Mouse (Mus musculus): ENCODE results near the gene Cd24a. TPM values are rescaled to one million over a fixed set of nuclear protein-coding genes. Genes with fewer than 3 reads are reported as not detected.
A peak's percentile ranks its signal among the peaks of the same experiment; 100 is the strongest.

Cd24a gene
- 294 and 352 TPM in 2 replicates for polyA plus RNA-seq (2015; fragmentation: Nextera tagmentation; extraction: Ambion mirVana)

DNA sequence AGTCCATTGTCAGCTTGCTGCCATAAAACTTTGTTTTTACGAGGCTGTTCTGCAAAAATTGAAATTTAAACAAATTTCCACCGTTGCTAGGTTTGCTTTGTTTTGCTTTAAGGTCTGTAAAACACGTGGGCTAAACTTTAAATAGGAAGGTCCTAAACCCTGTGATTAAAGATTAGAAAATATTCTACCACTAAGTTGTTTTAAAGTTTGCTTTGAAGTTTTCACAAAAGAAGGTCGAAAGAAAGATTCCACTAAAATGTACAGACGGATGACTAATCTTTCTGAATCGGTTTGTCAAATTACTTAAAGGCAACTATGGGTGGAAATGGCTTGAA is at the start of gene Cd24a:
TSS of gene Cd24a (plus strand) at position 288 of the 335 bp plus-strand sequence.
- peak within 1 kb of the TSS; percentile 85 for H3K9ac ChIP-seq
- peak within 1 kb of the TSS; percentile 95 for H3K27ac ChIP-seq
- H3K4me2 ChIP-seq: peak within 1 kb of the TSS; percentile 82
- H3K9me3 ChIP-seq: no peaks in the 10 kb centered on the region
- H3K36me3 ChIP-seq: no peaks in the 10 kb centered on the region
- ATAC-seq (ENCODE audit: insufficient read depth, low FRiP score, low read depth): no peak
- H3K27me3 ChIP-seq (replicated peaks): no peaks in the 10 kb centered on the region
- peaks cover 14% of the 10 kb centered on the region for H3K4me1 ChIP-seq
- 2% methylated on average over 6 of the region's 6 CpGs for WGBS
- peak within 1 kb of the TSS; percentile 69 for H3K4me3 ChIP-seq (replicated peaks)

DNA sequence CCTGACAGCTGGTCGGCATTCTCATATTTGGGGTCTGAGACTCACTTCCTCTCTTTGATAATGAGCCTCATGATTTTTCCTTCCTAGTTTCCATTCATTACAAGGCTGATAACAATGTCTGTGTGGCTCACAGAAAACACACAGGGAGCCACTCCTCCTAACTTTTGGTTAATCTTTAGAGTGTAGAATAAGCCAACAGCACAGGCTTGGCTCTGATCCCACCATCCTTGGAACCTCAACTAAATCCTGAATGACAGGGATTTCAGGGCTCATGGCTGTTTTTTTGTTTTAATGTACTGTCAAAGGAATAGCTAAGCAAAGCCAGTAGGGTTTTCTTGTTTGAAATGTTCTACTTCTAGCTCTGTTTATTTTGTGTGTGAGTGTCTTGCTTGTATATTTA is 43.7 kb upstream of the Cd24a start:
- Histone ChIP-seq H3K4me2 (no peak overlapping the region), H3K4me3 (replicated peaks) (no peak overlapping the region), H3K36me3 (peaks cover 28% of the 10 kb centered on the region), H3K9me3 (no peaks in the 10 kb centered on the region), H3K27ac (no peak overlapping the region), H3K27me3 (replicated peaks) (no peaks in the 10 kb centered on the region), H3K4me1 (peaks cover 3% of the 10 kb centered on the region; the same call in 1 of the 2 replicates), H3K9ac (no peak overlapping the region)
- WGBS: 60% methylated on average over 1 of the region's 1 CpGs
- ATAC-seq (ENCODE audit: insufficient read depth, low FRiP score, low read depth): no peak

DNA sequence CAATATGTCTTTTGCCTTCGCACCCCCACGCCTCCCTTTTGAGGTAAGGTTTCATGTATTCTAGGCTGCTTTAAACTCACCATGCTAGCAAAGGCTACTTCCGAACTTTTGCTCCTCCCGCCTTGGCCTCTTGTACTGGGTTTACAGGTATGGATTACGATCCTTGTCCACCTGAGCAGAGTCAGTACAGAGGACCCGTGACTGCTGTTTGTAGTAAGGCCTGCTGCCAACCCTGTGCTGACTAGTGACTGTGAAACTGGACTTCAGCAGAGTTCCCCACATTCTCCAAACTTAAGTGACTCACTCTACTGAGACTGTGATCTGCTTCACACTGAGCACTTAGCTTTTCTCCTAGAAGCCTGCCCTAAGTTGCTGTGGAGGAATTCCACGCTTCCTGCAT is 40.4 kb upstream of the Cd24a start:
- Histone ChIP-seq H3K4me3 (replicated peaks) (no peak overlapping the region), H3K9me3 (no peaks in the 10 kb centered on the region), H3K9ac (no peak overlapping the region), H3K27ac (no peak overlapping the region), H3K27me3 (replicated peaks) (no peaks in the 10 kb centered on the region), H3K4me2 (no peak overlapping the region), H3K4me1 (peaks cover 11% of the 10 kb centered on the region; the same call in 1 of the 2 replicates), H3K36me3 (no peaks in the 10 kb centered on the region)
- WGBS: 92% methylated on average over 7 of the region's 7 CpGs
- ATAC-seq (ENCODE audit: insufficient read depth, low FRiP score, low read depth): no peak

DNA sequence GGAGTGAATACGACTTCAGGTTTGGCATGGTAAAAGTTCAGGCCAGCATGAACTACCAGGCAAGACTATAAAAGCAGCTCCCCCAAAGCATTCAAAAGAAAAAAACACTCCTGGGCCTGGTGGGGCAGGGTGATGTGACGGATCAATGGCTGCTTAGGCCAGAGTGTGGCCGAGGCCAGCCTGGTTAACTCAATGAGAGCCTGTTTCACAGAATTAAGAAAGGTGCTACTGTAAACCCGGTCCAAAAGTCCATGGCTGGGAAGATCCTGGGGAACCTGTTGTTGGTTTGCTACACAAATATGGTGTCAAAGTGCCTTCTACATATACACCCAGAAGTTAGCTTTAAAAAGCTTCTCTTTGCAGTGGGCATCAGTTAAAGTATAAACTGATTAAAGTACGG is 39.3 kb upstream of the Cd24a start:
- no peaks in the 10 kb centered on the region for H3K9me3 ChIP-seq
- H3K27me3 ChIP-seq (replicated peaks): no peaks in the 10 kb centered on the region
- 81% methylated on average over 5 of the region's 5 CpGs for WGBS
- no peak overlapping the region for H3K9ac ChIP-seq
- H3K4me3 ChIP-seq (replicated peaks): no peak overlapping the region
- ATAC-seq (ENCODE audit: insufficient read depth, low FRiP score, low read depth): no peak
- peaks cover 11% of the 10 kb centered on the region; the same call in 1 of the 2 replicates for H3K4me1 ChIP-seq
- H3K36me3 ChIP-seq: no peaks in the 10 kb centered on the region
- no peak overlapping the region for H3K27ac ChIP-seq
- no peak overlapping the region for H3K4me2 ChIP-seq

DNA sequence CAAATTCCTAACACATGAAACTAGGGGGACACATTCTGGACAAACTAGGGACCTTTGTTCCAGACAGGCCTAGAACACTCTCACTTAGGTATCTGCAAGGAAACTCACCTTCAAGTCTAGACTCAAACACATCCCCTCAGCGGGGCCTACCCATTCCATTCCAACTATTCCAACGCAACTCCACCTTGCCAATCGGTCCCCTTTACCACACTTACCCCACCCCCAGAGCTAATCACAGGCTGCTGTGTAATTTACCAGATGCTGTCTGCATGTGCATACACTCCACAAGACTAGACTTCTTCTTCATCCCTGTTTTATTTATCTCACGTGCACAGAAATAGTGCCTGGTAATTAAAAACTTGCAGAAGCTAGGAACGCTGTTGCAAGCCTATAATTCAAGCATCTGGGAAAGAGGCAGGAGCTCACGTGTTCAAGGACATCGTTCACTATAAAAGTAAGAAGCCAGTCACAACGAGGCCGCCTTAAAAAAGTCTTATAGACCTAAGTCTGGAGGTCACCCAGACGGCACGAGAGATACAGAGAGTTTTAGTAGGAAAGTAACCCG is 38.3 kb upstream of the Cd24a start:
- H3K36me3 ChIP-seq: no peaks in the 10 kb centered on the region
- peak overlapping the region; percentile 94 for H3K9ac ChIP-seq
- no peak for ATAC-seq (ENCODE audit: insufficient read depth, low FRiP score, low read depth)
- peak overlapping the region; percentile 98 for H3K4me3 ChIP-seq (replicated peaks)
- no peaks in the 10 kb centered on the region for H3K9me3 ChIP-seq
- peaks cover 11% of the 10 kb centered on the region; the same call in 1 of the 2 replicates for H3K4me1 ChIP-seq
- H3K4me2 ChIP-seq: peak overlapping the region; percentile 64
- WGBS: 15% methylated on average over 12 of the region's 12 CpGs
- no peaks in the 10 kb centered on the region for H3K27me3 ChIP-seq (replicated peaks)
- no peak overlapping the region; the same call in 1 of the 2 replicates for H3K27ac ChIP-seq

DNA sequence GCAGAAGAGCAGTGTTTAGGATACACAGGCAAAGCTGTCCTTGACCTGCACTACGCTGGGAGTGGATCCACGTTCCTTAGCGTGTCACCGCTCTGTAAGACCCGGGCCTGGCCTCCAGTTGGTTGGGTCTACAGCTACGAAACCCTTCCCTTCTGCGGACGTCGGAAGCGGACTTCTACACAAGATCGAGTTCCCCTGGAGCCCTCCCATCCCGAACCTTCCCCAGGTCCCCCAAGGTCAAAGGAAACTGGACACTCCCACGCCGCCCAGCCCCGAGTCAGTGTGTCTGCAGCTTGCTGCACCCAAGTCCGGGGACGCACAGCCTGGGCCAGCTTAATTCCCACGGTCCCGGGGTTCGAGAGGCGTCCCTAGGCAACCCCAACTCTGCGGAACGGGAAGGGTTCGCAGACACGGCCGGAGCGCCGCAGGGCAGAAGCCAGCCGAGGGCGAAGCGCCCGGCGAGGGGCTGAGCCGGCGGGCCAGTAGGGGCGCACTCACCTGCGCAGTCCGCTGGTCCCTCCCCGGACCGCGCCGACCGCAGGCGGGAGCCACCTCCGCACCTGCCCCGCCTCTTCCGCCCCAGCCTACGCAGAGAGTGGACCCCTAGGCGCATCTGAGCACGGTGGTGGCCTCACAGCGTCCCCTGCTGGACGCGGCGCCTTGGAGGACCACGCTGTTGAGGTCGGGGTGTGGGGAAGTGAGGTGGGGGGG is 37.5 kb upstream of the Cd24a start, which contains the start of gene 1700021F05Rik:
TSS of gene 1700021F05Rik (minus strand) at position 553 of the 711 bp plus-strand sequence.
- ATAC-seq (ENCODE audit: insufficient read depth, low FRiP score, low read depth): peak; percentile 99
- H3K4me2 ChIP-seq: peak within 1 kb of the TSS; percentile 64
- WGBS: under 1% methylated on average over 35 of the region's 56 CpGs

DNA sequence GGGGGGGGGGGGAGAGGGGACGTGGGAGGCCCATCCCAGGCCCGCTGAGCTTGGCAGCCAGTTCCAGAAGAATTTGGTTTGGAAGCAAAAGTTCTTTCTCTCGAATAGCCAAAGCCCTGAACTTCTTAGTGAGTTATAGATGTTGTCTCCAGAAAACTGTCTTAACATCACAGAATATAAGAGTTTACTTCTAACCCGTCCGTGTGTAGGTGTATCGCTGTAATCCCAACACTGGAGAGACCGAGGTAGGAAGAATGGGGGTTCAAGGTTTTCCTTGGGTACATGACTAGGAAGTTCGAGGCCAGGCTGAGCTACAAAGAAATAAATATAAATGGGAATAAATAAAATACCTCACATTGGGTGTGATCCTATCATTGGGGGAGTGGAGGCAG is 36.9 kb upstream of the Cd24a start:
- Histone ChIP-seq H3K4me3 (replicated peaks) (peak overlapping the region; percentile 98), H3K9ac (no peak overlapping the region), H3K4me2 (peak overlapping the region; percentile 41), H3K9me3 (no peaks in the 10 kb centered on the region), H3K27ac (no peak overlapping the region), H3K4me1 (peaks cover 11% of the 10 kb centered on the region; the same call in 1 of the 2 replicates), H3K27me3 (replicated peaks) (no peaks in the 10 kb centered on the region), H3K36me3 (no peaks in the 10 kb centered on the region)
- 37% methylated on average over 8 of the region's 8 CpGs for WGBS
- ATAC-seq (ENCODE audit: insufficient read depth, low FRiP score, low read depth): no peak

More for the DNA sequence above, 37.5 kb upstream of the Cd24a start, which contains the start of gene 1700021F05Rik:
- H3K4me1 ChIP-seq: peaks cover 11% of the 10 kb centered on the region; the same call in 1 of the 2 replicates
- H3K27ac ChIP-seq: peak within 1 kb of the TSS; percentile 77
- H3K9me3 ChIP-seq: no peaks in the 10 kb centered on the region
- peak within 1 kb of the TSS; percentile 98 for H3K4me3 ChIP-seq (replicated peaks)
- H3K36me3 ChIP-seq: no peaks in the 10 kb centered on the region
- peak within 1 kb of the TSS; percentile 94 for H3K9ac ChIP-seq
- no peaks in the 10 kb centered on the region for H3K27me3 ChIP-seq (replicated peaks)

DNA sequence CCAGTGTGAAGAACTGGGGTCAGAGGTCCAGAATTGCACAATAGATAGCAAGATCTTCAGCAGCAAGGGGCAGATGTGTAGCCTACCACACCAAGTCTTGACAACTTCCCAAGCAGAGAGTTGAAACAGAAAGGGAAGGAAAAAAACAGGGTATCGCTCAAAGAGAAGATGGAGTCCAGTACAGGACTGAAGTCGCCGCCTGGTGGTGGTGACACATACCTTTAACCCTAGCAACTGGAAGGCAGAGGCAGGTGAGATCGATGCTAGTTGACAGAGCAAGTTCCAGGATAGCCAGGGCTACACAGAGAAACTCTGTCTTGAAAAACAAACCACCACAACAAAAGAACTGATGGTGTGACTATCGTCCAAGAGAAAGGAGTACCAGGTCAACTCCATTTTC is 28.7 kb upstream of the Cd24a start:
- no peaks in the 10 kb centered on the region for H3K36me3 ChIP-seq
- ATAC-seq (ENCODE audit: insufficient read depth, low FRiP score, low read depth): no peak
- no peak overlapping the region for H3K4me3 ChIP-seq (replicated peaks)
- no peak overlapping the region for H3K27ac ChIP-seq
- WGBS: 56% methylated on average over 5 of the region's 5 CpGs
- H3K4me1 ChIP-seq: no peaks in the 10 kb centered on the region
- H3K4me2 ChIP-seq: no peak overlapping the region
- H3K9me3 ChIP-seq: no peaks in the 10 kb centered on the region
- H3K27me3 ChIP-seq (replicated peaks): no peaks in the 10 kb centered on the region
- H3K9ac ChIP-seq: no peak overlapping the region

DNA sequence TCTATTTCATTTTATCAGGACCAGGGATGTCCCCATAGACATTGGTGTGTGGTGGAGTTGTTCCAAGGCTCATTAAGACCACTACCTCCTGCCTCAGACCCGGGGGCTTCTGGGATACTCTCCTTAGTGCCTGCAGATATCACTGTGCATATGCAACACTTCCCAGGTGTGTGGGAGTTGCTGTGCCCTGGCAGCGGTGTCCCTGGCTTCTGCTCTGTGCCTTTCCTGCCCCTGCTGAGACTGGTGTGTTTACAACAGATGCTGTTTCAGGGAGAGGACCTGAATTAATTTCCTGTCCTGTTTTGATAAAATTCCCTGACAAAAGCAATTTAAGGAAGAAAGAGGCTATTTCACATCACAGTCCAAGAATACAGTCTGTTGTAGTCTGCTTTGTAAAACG is 27.2 kb upstream of the Cd24a start:
- WGBS: 39% methylated on average over 3 of the region's 3 CpGs
- Histone ChIP-seq H3K4me2 (no peak overlapping the region), H3K4me1 (no peaks in the 10 kb centered on the region), H3K36me3 (no peaks in the 10 kb centered on the region), H3K27ac (no peak overlapping the region), H3K9ac (no peak overlapping the region), H3K4me3 (replicated peaks) (no peak overlapping the region), H3K9me3 (no peaks in the 10 kb centered on the region), H3K27me3 (replicated peaks) (no peaks in the 10 kb centered on the region)
- no peak for ATAC-seq (ENCODE audit: insufficient read depth, low FRiP score, low read depth)

DNA sequence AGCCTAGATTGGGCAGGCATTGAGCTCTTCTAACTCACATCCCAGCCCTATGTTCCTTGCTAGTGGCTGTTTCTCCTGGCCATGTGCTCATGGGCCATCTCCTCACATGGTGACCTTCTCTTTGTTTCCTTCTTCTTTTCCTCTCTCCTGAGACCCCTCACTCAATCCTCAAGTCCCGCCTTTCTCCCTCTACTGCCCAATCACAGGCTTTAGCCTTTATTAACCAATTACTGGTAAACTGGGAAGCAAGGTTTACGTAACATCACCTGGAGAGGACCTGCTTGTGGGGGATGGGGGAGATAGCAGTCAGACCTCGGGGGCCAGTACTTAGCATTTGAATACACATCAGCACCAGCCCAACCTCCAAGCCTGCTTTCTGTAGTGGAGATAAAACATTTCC is 26.7 kb upstream of the Cd24a start:
- no peak overlapping the region for H3K27ac ChIP-seq
- no peak overlapping the region for H3K4me3 ChIP-seq (replicated peaks)
- H3K9ac ChIP-seq: no peak overlapping the region
- H3K36me3 ChIP-seq: no peaks in the 10 kb centered on the region
- no peaks in the 10 kb centered on the region for H3K9me3 ChIP-seq
- WGBS: 30% methylated on average over 3 of the region's 3 CpGs
- H3K4me1 ChIP-seq: no peaks in the 10 kb centered on the region
- ATAC-seq (ENCODE audit: insufficient read depth, low FRiP score, low read depth): no peak
- H3K27me3 ChIP-seq (replicated peaks): no peaks in the 10 kb centered on the region
- H3K4me2 ChIP-seq: no peak overlapping the region

DNA sequence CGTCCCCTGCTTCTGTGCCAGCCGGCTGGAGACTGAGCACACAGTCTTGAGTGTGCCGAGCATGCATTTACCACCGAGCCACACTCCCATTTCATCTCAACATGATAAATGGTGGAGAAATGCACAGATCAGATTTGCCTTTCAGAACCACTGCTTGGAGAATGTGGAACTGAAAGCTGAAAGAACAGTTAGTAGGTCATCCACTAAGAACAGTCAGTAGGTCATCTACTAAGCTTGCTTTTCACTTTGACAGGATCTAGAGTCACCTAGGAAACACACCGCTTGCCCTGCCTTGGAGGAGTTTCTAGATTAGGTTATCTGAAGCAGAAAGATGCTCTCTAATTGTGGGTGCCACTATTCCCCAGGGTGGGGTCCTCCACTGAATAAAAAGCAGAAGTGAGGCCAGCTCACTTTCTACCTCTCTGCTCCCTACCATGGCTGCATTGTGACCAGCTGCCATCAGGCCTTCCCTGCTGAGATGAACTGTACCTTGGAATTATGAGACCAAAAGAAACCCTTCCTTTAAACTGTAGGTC is 20.4 kb upstream of the Cd24a start:
- no peak for ATAC-seq (ENCODE audit: insufficient read depth, low FRiP score, low read depth)
- Histone ChIP-seq H3K36me3 (no peaks in the 10 kb centered on the region), H3K27me3 (replicated peaks) (no peaks in the 10 kb centered on the region), H3K9ac (no peak overlapping the region), H3K4me1 (no peaks in the 10 kb centered on the region), H3K9me3 (no peaks in the 10 kb centered on the region), H3K4me3 (replicated peaks) (no peak overlapping the region), H3K27ac (no peak overlapping the region), H3K4me2 (no peak overlapping the region)
- 76% methylated on average over 5 of the region's 5 CpGs for WGBS

DNA sequence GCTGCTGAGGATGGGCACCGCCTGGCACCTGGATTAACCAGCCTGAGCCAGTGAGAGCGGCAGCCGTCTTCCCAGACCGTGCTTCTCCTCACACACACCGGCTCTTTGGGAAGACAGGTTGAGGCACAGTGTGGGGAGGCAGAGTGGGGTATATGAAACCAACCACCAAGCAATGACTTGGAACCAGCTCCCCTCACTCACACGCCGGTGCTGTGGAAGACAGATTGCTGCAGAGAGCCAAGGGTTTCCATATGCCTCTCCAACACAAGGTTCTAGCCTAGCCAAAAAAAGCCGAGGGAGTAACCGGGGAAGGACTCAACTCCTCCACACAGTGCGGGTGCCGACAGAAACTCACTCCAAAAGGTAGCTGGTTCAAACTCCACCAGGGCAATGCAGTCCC is 18.8 kb upstream of the Cd24a start:
- ATAC-seq (ENCODE audit: insufficient read depth, low FRiP score, low read depth): no peak
- H3K4me2 ChIP-seq: no peak overlapping the region
- no peaks in the 10 kb centered on the region for H3K36me3 ChIP-seq
- no peak overlapping the region for H3K9ac ChIP-seq
- no peak overlapping the region for H3K27ac ChIP-seq
- H3K27me3 ChIP-seq (replicated peaks): no peaks in the 10 kb centered on the region
- H3K9me3 ChIP-seq: no peaks in the 10 kb centered on the region
- no peak overlapping the region for H3K4me3 ChIP-seq (replicated peaks)
- no peaks in the 10 kb centered on the region for H3K4me1 ChIP-seq
- 69% methylated on average over 11 of the region's 11 CpGs for WGBS
